Mouse (Mus musculus) CH12.LX (cell line): ENCODE data around the gene T2. TPM values are rescaled to one million over a fixed set of nuclear protein-coding genes. Genes with fewer than 3 reads are reported as not detected.

Source experiments
- DNase-seq: peaks from one replicate; pipeline ENCODE4 v3.0.0-alpha.2; 2013; ENCODE audit errors: extremely low read depth
- H3K27ac ChIP-seq: 2 replicates; pipeline ENCODE4 v1.5.1; 2012; ENCODE audit warnings: low read depth, mild to moderate bottlenecking, control low read depth, moderate library complexity; ENCODE audit not compliant: insufficient read depth
- H3K27me3 ChIP-seq: replicated peaks from 2 replicates; pipeline ENCODE3; 2012; ENCODE audit warnings: inconsistent platforms
- H3K36me3 ChIP-seq, 2 experiments: replicated peaks in 1 of 2; 2 replicates each; pipeline versions ENCODE3 to v1.6.1; 2012; ENCODE audit warnings: inconsistent platforms in 1 of 2, low read length in 1 of 2, mild to moderate bottlenecking in 1 of 2, mixed read lengths in 1 of 2, moderate library complexity in 1 of 2; ENCODE audit not compliant: control insufficient read depth in 1 of 2, insufficient read depth in 1 of 2
- H3K4me1 ChIP-seq, 2 experiments: 2 replicates each; pipeline ENCODE4 v1.6.1; 2012; ENCODE audit warnings: inconsistent platforms in 1 of 2, moderate library complexity in 1 of 2; ENCODE audit not compliant: insufficient read depth in 2 of 2, control insufficient read depth in 1 of 2
- H3K4me2 ChIP-seq: 2 replicates; pipeline ENCODE4 v1.6.1; 2012; ENCODE audit warnings: low read depth, mild to moderate bottlenecking, control low read depth; ENCODE audit not compliant: poor library complexity, insufficient read depth, severe bottlenecking
- H3K4me3 ChIP-seq, 3 experiments: fragments of 150-350 bp in 1 of 3; sonication (generic) in 1 of 3; replicated peaks in 1 of 3; 2 replicates each; pipeline versions ENCODE3 to v1.5.1; 2011 to 2012; ENCODE audit warnings: low read depth in 2 of 3, low read length in 2 of 3, mild to moderate bottlenecking in 2 of 3, moderate library complexity in 2 of 3, control low read depth in 1 of 3, improper control_type of control experiment in 1 of 3, inconsistent platforms in 1 of 3, mixed read lengths in 1 of 3; ENCODE audit not compliant: poor library complexity in 1 of 3
- H3K79me2 ChIP-seq: replicated peaks from 2 replicates; pipeline ENCODE4 v1.6.1; 2012; ENCODE audit warnings: mild to moderate bottlenecking, moderate library complexity; ENCODE audit not compliant: control insufficient read depth, poor library complexity, insufficient read depth, severe bottlenecking; ENCODE audit errors: extremely low read depth
- H3K9ac ChIP-seq: 2 replicates; pipeline ENCODE4 v1.6.1; 2012; ENCODE audit warnings: low read depth, mild to moderate bottlenecking, control low read depth, moderate library complexity; ENCODE audit not compliant: insufficient read depth
- H3K9me3 ChIP-seq: replicated peaks from 2 replicates; pipeline ENCODE3; 2012; ENCODE audit warnings: low read length, inconsistent platforms, mixed read lengths
- CHD1 ChIP-seq: IDR thresholded peaks from 2 replicates; pipeline ENCODE4 v1.6.1; 2012; ENCODE audit warnings: low read depth, low read length, improper control_type of control experiment, inconsistent platforms
- CHD2 ChIP-seq: IDR thresholded peaks from 2 replicates; pipeline ENCODE4 v1.6.1; 2011; ENCODE audit warnings: low read length, improper control_type of control experiment
- CTCF ChIP-seq, 2 experiments: IDR thresholded peaks in 1 of 2; conservative IDR thresholded peaks in 1 of 2; 2 replicates each; pipeline ENCODE4 v1.5.1; 2011 to 2012; ENCODE audit warnings: low read depth in 2 of 2, low read length in 2 of 2, improper control_type of control experiment in 1 of 2, inconsistent platforms in 1 of 2, mild to moderate bottlenecking in 1 of 2, moderate library complexity in 1 of 2
- E2F4 ChIP-seq: IDR thresholded peaks from 2 replicates; pipeline ENCODE4 v1.6.1; 2011; ENCODE audit warnings: low read depth, low read length, improper control_type of control experiment; ENCODE audit not compliant: insufficient replicate concordance
- ELF1 ChIP-seq: IDR thresholded peaks from 2 replicates; pipeline ENCODE4 v1.6.1; 2014; ENCODE audit warnings: low read depth, mild to moderate bottlenecking, inconsistent platforms, low read length, improper control_type of control experiment
- GABPA ChIP-seq: IDR thresholded peaks from 2 replicates; pipeline ENCODE4 v1.6.1; 2012; ENCODE audit warnings: low read depth, low read length, improper control_type of control experiment, inconsistent platforms; ENCODE audit not compliant: insufficient replicate concordance
- HCFC1 ChIP-seq: IDR thresholded peaks from 2 replicates; pipeline ENCODE4 v1.6.1; 2012; ENCODE audit warnings: low read depth, mild to moderate bottlenecking, inconsistent platforms, low read length, improper control_type of control experiment
- IRF4 ChIP-seq: IDR thresholded peaks from 2 replicates; pipeline ENCODE4 v1.6.1; 2014; ENCODE audit warnings: low read depth, mild to moderate bottlenecking, inconsistent platforms, low read length, improper control_type of control experiment
- JUN ChIP-seq: IDR thresholded peaks from 2 replicates; pipeline ENCODE4 v1.6.1; 2011; ENCODE audit warnings: low read depth, mild to moderate bottlenecking, low read length, improper control_type of control experiment, moderate library complexity; ENCODE audit not compliant: insufficient read depth
- JUND ChIP-seq: conservative IDR thresholded peaks from 2 replicates; pipeline ENCODE4 v1.6.1; 2011; ENCODE audit warnings: low read depth, low read length, improper control_type of control experiment
- KAT2A ChIP-seq: IDR thresholded peaks from 2 replicates; pipeline ENCODE4 v1.6.1; 2012; ENCODE audit warnings: low read length, improper control_type of control experiment, inconsistent platforms; ENCODE audit not compliant: insufficient replicate concordance
- MAZ ChIP-seq: IDR thresholded peaks from 2 replicates; pipeline ENCODE4 v1.6.1; 2012; ENCODE audit warnings: low read depth, mild to moderate bottlenecking, inconsistent platforms, low read length, improper control_type of control experiment, moderate library complexity
- MEF2A ChIP-seq: IDR thresholded peaks from 2 replicates; pipeline ENCODE4 v1.6.1; 2014; ENCODE audit warnings: low read depth, mild to moderate bottlenecking, inconsistent platforms, low read length, improper control_type of control experiment, borderline replicate concordance
- MXI1 ChIP-seq: IDR thresholded peaks from 2 replicates; pipeline ENCODE4 v1.6.1; 2011; ENCODE audit warnings: mild to moderate bottlenecking, low read depth, low read length, improper control_type of control experiment
- MYC ChIP-seq: IDR thresholded peaks from 2 replicates; pipeline ENCODE4 v1.6.1; 2011; ENCODE audit warnings: low read depth, mild to moderate bottlenecking, improper control_type of control experiment, low read length
- NELFE ChIP-seq: IDR thresholded peaks from 2 replicates; pipeline ENCODE4 v1.6.1; 2011; ENCODE audit warnings: low read depth, low read length, improper control_type of control experiment
- NRF1 ChIP-seq: IDR thresholded peaks from 2 replicates; pipeline ENCODE4 v1.6.1; 2014; ENCODE audit warnings: low read depth, mild to moderate bottlenecking, inconsistent platforms, low read length, improper control_type of control experiment, moderate library complexity
- PAX5 ChIP-seq: IDR thresholded peaks from 2 replicates; pipeline ENCODE4 v1.6.1; 2012; ENCODE audit warnings: low read length, inconsistent platforms, mixed read lengths
- POLR2AphosphoS2 ChIP-seq: IDR thresholded peaks from 2 replicates; pipeline ENCODE4 v1.6.1; 2011; ENCODE audit warnings: low read depth, low read length, improper control_type of control experiment
- RAD21 ChIP-seq: IDR thresholded peaks from 2 replicates; pipeline ENCODE4 v1.6.1; 2011; ENCODE audit warnings: low read depth, mild to moderate bottlenecking, low read length, improper control_type of control experiment, moderate library complexity
- RCOR1 ChIP-seq: conservative IDR thresholded peaks from 2 replicates; pipeline ENCODE4 v1.6.1; 2012; ENCODE audit warnings: low read depth, mild to moderate bottlenecking, inconsistent platforms, low read length, improper control_type of control experiment
- SIN3A ChIP-seq: IDR thresholded peaks from 2 replicates; pipeline ENCODE4 v1.6.1; 2012; ENCODE audit warnings: low read length, improper control_type of control experiment, inconsistent platforms
- UBTF ChIP-seq: IDR thresholded peaks from 2 replicates; pipeline ENCODE4 v1.6.1; 2012; ENCODE audit warnings: low read depth, mild to moderate bottlenecking, inconsistent platforms, low read length, improper control_type of control experiment, moderate library complexity
- ZC3H11A ChIP-seq: IDR thresholded peaks from 2 replicates; pipeline ENCODE4 v1.6.1; 2012; ENCODE audit warnings: low read depth, mild to moderate bottlenecking, inconsistent platforms, low read length, improper control_type of control experiment
- ZKSCAN1 ChIP-seq: IDR thresholded peaks from 2 replicates; pipeline ENCODE4 v1.6.1; 2012; ENCODE audit warnings: low read depth, inconsistent platforms, low read length, improper control_type of control experiment, borderline replicate concordance
- ZNF384 ChIP-seq: IDR thresholded peaks from 2 replicates; pipeline ENCODE4 v1.6.1; 2012; ENCODE audit warnings: low read depth, low read length, improper control_type of control experiment, inconsistent platforms
- dilution Hi-C: fragments of 300-500 bp; cut with MboI; formaldehyde crosslinking; loops from 2 replicates; pipeline ENCODE4 v1.14.3; 2020; ENCODE audit warnings: low sequenced_read_pairs; ENCODE audit not compliant: extremely low pct_unique_long_range_greater_than_20kb, extremely low pct_ligation_motif_present
- in situ Hi-C: fragments of 300-500 bp; cut with MboI; formaldehyde crosslinking; loops from 3 replicates; pipeline ENCODE4 v1.14.3; 2019; ENCODE audit warnings: low sequenced_read_pairs, low pct_ligation_motif_present, low pct_unique_long_range_greater_than_20kb, mixed read lengths
- polyA plus RNA-seq: library from polyadenylated mRNA; unstranded; fragments of >175 nt; gene quantifications from 2 replicates; pipeline ENCODE4 v1.2.1, GENCODE M21; 2012; ENCODE audit warnings: low read depth; ENCODE audit not compliant: insufficient read length
- total RNA-seq, 2 experiments: library from RNA; depleted of rRNA; stranded (reverse); fragments of 300-350 nt in 1 of 2; fragments of >200 nt in 1 of 2; gene quantifications; 2 replicates each; pipeline ENCODE4 v1.2.3; 2012 to 2014

T2 gene
- total and polyA plus RNA-seq, 3 experiments, result not detected

DNA sequence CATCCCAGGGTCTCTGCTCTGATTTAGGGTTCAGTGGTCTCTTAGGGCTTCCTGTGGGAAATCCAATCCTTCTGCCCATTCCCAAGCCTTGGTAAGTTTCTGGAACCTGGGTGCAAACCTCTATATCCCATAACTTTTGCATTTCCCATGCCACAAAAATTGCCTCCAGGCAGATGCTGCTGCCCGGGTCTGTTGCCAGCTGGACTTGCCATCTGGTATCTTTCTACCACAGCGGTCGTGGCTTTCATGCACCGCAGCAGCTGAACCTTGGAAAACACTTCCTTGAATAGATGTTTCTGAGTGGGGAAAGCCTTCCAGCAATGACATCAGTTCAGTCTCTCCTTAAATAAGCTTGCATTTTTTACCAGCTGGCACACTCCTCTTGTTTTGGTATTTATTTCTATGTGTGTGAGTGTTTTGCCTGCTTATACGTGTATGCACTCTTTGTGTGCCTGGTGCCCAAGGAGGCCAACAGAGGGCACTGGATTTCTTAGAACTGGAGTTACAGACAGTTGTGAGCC is 8.0 kb upstream of the T2 start:
- no peaks in the 10 kb centered on the region for H3K36me3 ChIP-seq
- TF ChIP-seq NRF1, result no peak
- no peak for TF ChIP-seq IRF4
- no peak for TF ChIP-seq GABPA
- TF ChIP-seq UBTF, result no peak
- TF ChIP-seq NELFE, result no peak
- TF ChIP-seq MXI1, result no peak
- no peak for TF ChIP-seq RAD21
- no peak for TF ChIP-seq RCOR1
- TF ChIP-seq CTCF (conservative IDR thresholded peaks at IDR 0.05 in 1 of 2, IDR thresholded peaks at IDR 0.05 in 1 of 2; ENCODE audit: low read depth in 2 of 2, low read length in 2 of 2), result no peak
- TF ChIP-seq JUND, result no peak
- no peak for TF ChIP-seq POLR2AphosphoS2
- no peak for TF ChIP-seq KAT2A
- TF ChIP-seq ZKSCAN1, result no peak
- no peak for TF ChIP-seq ELF1
- no peak for TF ChIP-seq CHD2
- TF ChIP-seq, all 38 proteins: peak for 0
- dilution Hi-C loops, result no loop called here

DNA sequence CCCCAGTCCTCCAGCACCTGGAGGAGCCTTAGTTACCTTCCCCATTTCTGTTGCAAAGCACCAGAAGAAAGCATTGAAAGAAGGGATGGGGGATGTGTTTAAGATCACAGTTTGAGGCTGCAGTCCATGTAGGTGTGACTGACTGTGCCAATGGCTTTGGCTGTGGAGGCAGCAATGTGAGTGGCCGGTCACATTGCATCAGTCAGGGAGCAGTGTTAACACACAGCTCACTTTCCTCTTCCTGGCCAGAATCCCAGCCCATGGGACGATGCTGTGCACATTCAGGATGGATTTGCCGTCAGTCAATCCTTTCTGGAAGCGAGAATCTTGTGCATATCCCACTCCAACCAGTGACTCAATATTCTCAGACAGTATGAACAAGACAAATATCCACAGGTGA is 6.9 kb upstream of the T2 start:
- H3K27ac ChIP-seq, result no peak overlapping the region
- H3K4me2 ChIP-seq, result no peak overlapping the region
- DNase-seq, result no peak
- no peak overlapping the region for H3K4me3 ChIP-seq
- H3K36me3 ChIP-seq, result no peaks in the 10 kb centered on the region
- H3K9ac ChIP-seq, result no peak overlapping the region
- peaks cover under 1% of the 10 kb centered on the region for H3K9me3 ChIP-seq
- no peaks in the 10 kb centered on the region for H3K4me1 ChIP-seq
- no peaks in the 10 kb centered on the region for H3K79me2 ChIP-seq
- dilution Hi-C loops, result no loop called here
- no peak for TF ChIP-seq POLR2AphosphoS2
- H3K27me3 ChIP-seq, result no peaks in the 10 kb centered on the region
- in situ Hi-C loops, result no loop called here

More for the DNA sequence above, 8.0 kb upstream of the T2 start:
- Histone ChIP-seq H3K4me1 (no peaks in the 10 kb centered on the region), H3K27ac (no peak overlapping the region), H3K9ac (no peak overlapping the region), H3K4me3 (no peak overlapping the region), H3K9me3 (no peaks in the 10 kb centered on the region), H3K4me2 (no peak overlapping the region), H3K27me3 (no peaks in the 10 kb centered on the region), H3K79me2 (no peaks in the 10 kb centered on the region)
- no peak for DNase-seq
- in situ Hi-C loops, result no loop called here

DNA sequence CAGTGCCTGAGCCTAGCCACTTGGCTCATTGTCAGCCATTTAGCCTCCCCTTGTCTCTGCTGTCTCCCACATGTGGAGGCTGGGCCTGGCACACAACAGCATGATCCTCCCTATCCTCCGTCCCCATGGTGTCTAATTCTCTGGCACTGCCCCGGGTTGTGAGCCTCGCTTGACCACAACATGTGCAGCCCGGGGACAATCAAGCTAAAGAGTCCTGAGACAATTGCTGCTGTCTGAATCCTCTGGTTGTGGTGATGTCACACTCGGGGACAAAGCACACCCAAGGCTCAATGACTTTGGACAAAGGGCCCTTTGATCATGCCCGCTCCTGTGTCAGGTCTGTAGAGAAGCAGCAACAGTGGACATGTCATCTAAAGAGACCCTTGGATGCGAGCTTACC is 4.7 kb upstream of the T2 start:
- Histone ChIP-seq H3K4me1 (no peaks in the 10 kb centered on the region), H3K36me3 (no peaks in the 10 kb centered on the region), H3K9me3 (peaks cover 11% of the 10 kb centered on the region), H3K27ac (no peak overlapping the region), H3K27me3 (peaks cover 7% of the 10 kb centered on the region), H3K4me3 (no peak overlapping the region), H3K9ac (no peak overlapping the region), H3K79me2 (no peaks in the 10 kb centered on the region), H3K4me2 (no peak overlapping the region)
- DNase-seq, result no peak
- in situ Hi-C loops (loop anchor here (5.0 kb wide), 1 partner anchor 34 kb away; no protein-coding TSS in a partner anchor), dilution Hi-C loops (no loop called here)
- TF ChIP-seq CHD1, result no peak
- TF ChIP-seq PAX5, result no peak
- TF ChIP-seq HCFC1, result no peak
- TF ChIP-seq ZKSCAN1, result no peak
- no peak for TF ChIP-seq ZNF384
- no peak for TF ChIP-seq JUN
- no peak for TF ChIP-seq MEF2A
- no peak for TF ChIP-seq POLR2AphosphoS2
- no peak for TF ChIP-seq ZC3H11A
- no peak for TF ChIP-seq MYC
- no peak for TF ChIP-seq MAZ
- no peak for TF ChIP-seq E2F4
- TF ChIP-seq IRF4, result no peak
- no peak for TF ChIP-seq GABPA
- no peak for TF ChIP-seq SIN3A
- TF ChIP-seq NRF1, result no peak
- no peak for TF ChIP-seq KAT2A
